Mouse (Mus musculus): ENCODE data around the gene Pramef12. TPM values are rescaled to one million over a fixed set of nuclear protein-coding genes. Genes with fewer than 3 reads are reported as not detected.
"Not testable (repeated sequence)": the region's sequence is repeated elsewhere in the genome, so short reads cannot be mapped to it uniquely, and the experiment has no call there.

Gene Pramef12
- total and polyA plus RNA-seq, 3 experiments, result not detected

GRCm38 (mm10) chr4:144377911-144378310, 30.4 kb downstream of the Pramef12 start, which contains the start of gene Pramef20:
TSS of gene Pramef20 (minus strand) at chr4:144377933.
- Histone ChIP-seq H3K79me2 (ENCODE audit: control insufficient read depth, insufficient read depth, low read length, poor library complexity) (no peaks in the 10 kb centered on the region), H3K9ac (ENCODE audit: control insufficient read depth, low read depth, low read length, poor library complexity, severe bottlenecking) (no peak within 1 kb of the TSS), H3K4me3 (ENCODE audit: control insufficient read depth in 1 of 2, insufficient read depth in 1 of 2, low read depth in 2 of 2, low read length in 2 of 2) (no peak within 1 kb of the TSS), H3K27ac (ENCODE audit: control insufficient read depth, low read depth, low read length) (no peak within 1 kb of the TSS), H3K9me3 (replicated peaks; ENCODE audit: insufficient read depth, low read length) (no peaks in the 10 kb centered on the region), H3K27me3 (ENCODE audit: control insufficient read depth in 1 of 2, insufficient read depth in 2 of 2, low read length in 2 of 2) (no peaks in the 10 kb centered on the region), H3K4me1 (ENCODE audit: control insufficient read depth in 1 of 2, insufficient read depth in 2 of 2, low read length in 2 of 2) (no peaks in the 10 kb centered on the region), H3K36me3 (ENCODE audit: control insufficient read depth in 1 of 2, insufficient read depth in 2 of 2, low read length in 2 of 2) (no peaks in the 10 kb centered on the region)
- TF ChIP-seq USF1 (IDR thresholded peaks at IDR 0.05; ENCODE audit: low read depth, low read length) (no peak), POLR2A (IDR thresholded peaks at IDR 0.05; ENCODE audit: control insufficient read depth in 1 of 2, insufficient read depth in 1 of 2, low read depth in 1 of 2, low read length in 2 of 2, poor library complexity in 1 of 2) (no peak), EP300 (IDR thresholded peaks at IDR 0.05; ENCODE audit: low read depth in 1 of 2, low read length in 2 of 2) (no peak), TAL1 (IDR thresholded peaks at IDR 0.05; ENCODE audit: low read length) (no peak), UBTF (IDR thresholded peaks at IDR 0.05; ENCODE audit: borderline replicate concordance, insufficient read depth, low read depth, low read length) (no peak), JUND (IDR thresholded peaks at IDR 0.05; ENCODE audit: low read depth, low read length) (no peak), CHD2 (IDR thresholded peaks at IDR 0.05; ENCODE audit: low read length) (no peak), GATA1 (IDR thresholded peaks at IDR 0.05; ENCODE audit: low read depth, low read length) (no peak), NRF1 (IDR thresholded peaks at IDR 0.05; ENCODE audit: insufficient read depth, low read depth, low read length, poor library complexity, severe bottlenecking) (no peak), MXI1 (IDR thresholded peaks at IDR 0.05; ENCODE audit: low read depth, low read length) (no peak), ZC3H11A (IDR thresholded peaks at IDR 0.05; ENCODE audit: low read depth, low read length) (no peak), ETS1 (IDR thresholded peaks at IDR 0.05; ENCODE audit: low read depth, low read length) (no peak), ZKSCAN1 (IDR thresholded peaks at IDR 0.05; ENCODE audit: low read depth, low read length) (no peak), ELF1 (IDR thresholded peaks at IDR 0.05; ENCODE audit: low read depth, low read length) (no peak)
- DNase-seq (ENCODE audit: low read depth, low spot score), result no peak

- not testable (repeated sequence) for H3K9ac ChIP-seq (ENCODE audit: control insufficient read depth, low read depth, low read length, poor library complexity, severe bottlenecking); H3K27ac ChIP-seq (ENCODE audit: control insufficient read depth, low read depth, low read length); H3K36me3 ChIP-seq (ENCODE audit: control insufficient read depth in 1 of 2, insufficient read depth in 2 of 2, low read length in 2 of 2); H3K4me1 ChIP-seq (ENCODE audit: control insufficient read depth in 1 of 2, insufficient read depth in 2 of 2, low read length in 2 of 2); DNase-seq (ENCODE audit: low read depth, low spot score); H3K4me3 ChIP-seq (ENCODE audit: control insufficient read depth in 1 of 2, insufficient read depth in 1 of 2, low read depth in 2 of 2, low read length in 2 of 2); H3K9me3 ChIP-seq (replicated peaks; ENCODE audit: insufficient read depth, low read length); H3K79me2 ChIP-seq (ENCODE audit: control insufficient read depth, insufficient read depth, low read length, poor library complexity); H3K27me3 ChIP-seq (ENCODE audit: control insufficient read depth in 1 of 2, insufficient read depth in 2 of 2, low read length in 2 of 2)
Measured at GRCm38 (mm10) chr4:144357642-144358041, 50.6 kb downstream of the Pramef12 start, which contains the start of gene Gm13119. TSS of gene Gm13119 (plus strand) at chr4:144357942.

Other genes with a start within 250 kb of the Pramef12 start
- not detected in 2 replicates for gene Oog3, start 245.8 kb downstream of the Pramef12 start, total RNA-seq (2012; rRNA removed)
- gene Oog3, start 245.8 kb downstream of the Pramef12 start, polyA plus RNA-seq (2012; ENCODE audit: insufficient read depth in 1 of 2, insufficient read length in 2 of 2, low read depth in 1 of 2, low replicate concordance in 2 of 2, missing spikeins in 1 of 2), result not detected
- gene Oog2, start 217.7 kb downstream of the Pramef12 start, total RNA-seq (2012; rRNA removed), result not detected in 2 replicates
- gene Oog2, start 217.7 kb downstream of the Pramef12 start, polyA plus RNA-seq (2012; ENCODE audit: insufficient read depth in 1 of 2, insufficient read length in 2 of 2, low read depth in 1 of 2, low replicate concordance in 2 of 2, missing spikeins in 1 of 2), result not detected
- gene C87977, start 195.1 kb downstream of the Pramef12 start, total RNA-seq (2012; rRNA removed), result not detected in 2 replicates
- gene C87977, start 195.1 kb downstream of the Pramef12 start, polyA plus RNA-seq (2012; ENCODE audit: insufficient read depth in 1 of 2, insufficient read length in 2 of 2, low read depth in 1 of 2, low replicate concordance in 2 of 2, missing spikeins in 1 of 2), result not detected
- not detected in 2 replicates for gene Pramel5, start 128.0 kb downstream of the Pramef12 start, total RNA-seq (2012; rRNA removed)
- under 1 TPM in 1 of 2 experiments, not detected in 1; 0.35 TPM for gene Pramel5, start 128.0 kb downstream of the Pramef12 start, polyA plus RNA-seq (2012; ENCODE audit: insufficient read depth in 1 of 2, insufficient read length in 2 of 2, low read depth in 1 of 2, low replicate concordance in 2 of 2, missing spikeins in 1 of 2)
- not detected in 2 replicates for gene Gm13128, start 78.2 kb downstream of the Pramef12 start, total RNA-seq (2012; rRNA removed)
- gene Gm13128, start 78.2 kb downstream of the Pramef12 start, polyA plus RNA-seq (2012; ENCODE audit: insufficient read depth in 1 of 2, insufficient read length in 2 of 2, low read depth in 1 of 2, low replicate concordance in 2 of 2, missing spikeins in 1 of 2), result not detected
- gene Gm13119, start 50.5 kb downstream of the Pramef12 start, total RNA-seq (2012; rRNA removed), result not detected in 2 replicates
- gene Gm13119, start 50.5 kb downstream of the Pramef12 start, polyA plus RNA-seq (2012; ENCODE audit: insufficient read depth in 1 of 2, insufficient read length in 2 of 2, low read depth in 1 of 2, low replicate concordance in 2 of 2, missing spikeins in 1 of 2), result not detected
- not detected in 2 replicates for gene Pramef20, start 30.5 kb downstream of the Pramef12 start, total RNA-seq (2012; rRNA removed)
- gene Pramef20, start 30.5 kb downstream of the Pramef12 start, polyA plus RNA-seq (2012; ENCODE audit: insufficient read depth in 1 of 2, insufficient read length in 2 of 2, low read depth in 1 of 2, low replicate concordance in 2 of 2, missing spikeins in 1 of 2), result not detected
- not detected in 2 replicates for gene 1700012P22Rik, start 30.3 kb upstream of the Pramef12 start, total RNA-seq (2012; rRNA removed)
- not detected for gene 1700012P22Rik, start 30.3 kb upstream of the Pramef12 start, polyA plus RNA-seq (2012; ENCODE audit: insufficient read depth in 1 of 2, insufficient read length in 2 of 2, low read depth in 1 of 2, low replicate concordance in 2 of 2, missing spikeins in 1 of 2)
- not detected in 2 replicates for gene Gm9944, start 44.9 kb upstream of the Pramef12 start, total RNA-seq (2012; rRNA removed)
- not detected for gene Gm9944, start 44.9 kb upstream of the Pramef12 start, polyA plus RNA-seq (2012; ENCODE audit: insufficient read depth in 1 of 2, insufficient read length in 2 of 2, low read depth in 1 of 2, low replicate concordance in 2 of 2, missing spikeins in 1 of 2)
- gene Aadacl3, start 55.3 kb upstream of the Pramef12 start, total RNA-seq (2012; rRNA removed), result not detected in 2 replicates
- not detected for gene Aadacl3, start 55.3 kb upstream of the Pramef12 start, polyA plus RNA-seq (2012; ENCODE audit: insufficient read depth in 1 of 2, insufficient read length in 2 of 2, low read depth in 1 of 2, low replicate concordance in 2 of 2, missing spikeins in 1 of 2)
- gene 9430007A20Rik, start 111.4 kb upstream of the Pramef12 start, total RNA-seq (2012; rRNA removed), result not detected in 2 replicates
- gene 9430007A20Rik, start 111.4 kb upstream of the Pramef12 start, polyA plus RNA-seq (2012; ENCODE audit: insufficient read depth in 1 of 2, insufficient read length in 2 of 2, low read depth in 1 of 2, low replicate concordance in 2 of 2, missing spikeins in 1 of 2), result not detected
- gene Gm13124, start 156.7 kb upstream of the Pramef12 start, total RNA-seq (2012; rRNA removed), result not detected in 2 replicates
- not detected for gene Gm13124, start 156.7 kb upstream of the Pramef12 start, polyA plus RNA-seq (2012; ENCODE audit: insufficient read depth in 1 of 2, insufficient read length in 2 of 2, low read depth in 1 of 2, low replicate concordance in 2 of 2, missing spikeins in 1 of 2)
- not detected in 2 replicates for gene Aadacl4, start 205.2 kb upstream of the Pramef12 start, total RNA-seq (2012; rRNA removed)
- gene Aadacl4, start 205.2 kb upstream of the Pramef12 start, polyA plus RNA-seq (2012; ENCODE audit: insufficient read depth in 1 of 2, insufficient read length in 2 of 2, low read depth in 1 of 2, low replicate concordance in 2 of 2, missing spikeins in 1 of 2), result not detected